Comparison of ENCODE assay signal across 1 mouse cellular context in the genomic region with DNA sequence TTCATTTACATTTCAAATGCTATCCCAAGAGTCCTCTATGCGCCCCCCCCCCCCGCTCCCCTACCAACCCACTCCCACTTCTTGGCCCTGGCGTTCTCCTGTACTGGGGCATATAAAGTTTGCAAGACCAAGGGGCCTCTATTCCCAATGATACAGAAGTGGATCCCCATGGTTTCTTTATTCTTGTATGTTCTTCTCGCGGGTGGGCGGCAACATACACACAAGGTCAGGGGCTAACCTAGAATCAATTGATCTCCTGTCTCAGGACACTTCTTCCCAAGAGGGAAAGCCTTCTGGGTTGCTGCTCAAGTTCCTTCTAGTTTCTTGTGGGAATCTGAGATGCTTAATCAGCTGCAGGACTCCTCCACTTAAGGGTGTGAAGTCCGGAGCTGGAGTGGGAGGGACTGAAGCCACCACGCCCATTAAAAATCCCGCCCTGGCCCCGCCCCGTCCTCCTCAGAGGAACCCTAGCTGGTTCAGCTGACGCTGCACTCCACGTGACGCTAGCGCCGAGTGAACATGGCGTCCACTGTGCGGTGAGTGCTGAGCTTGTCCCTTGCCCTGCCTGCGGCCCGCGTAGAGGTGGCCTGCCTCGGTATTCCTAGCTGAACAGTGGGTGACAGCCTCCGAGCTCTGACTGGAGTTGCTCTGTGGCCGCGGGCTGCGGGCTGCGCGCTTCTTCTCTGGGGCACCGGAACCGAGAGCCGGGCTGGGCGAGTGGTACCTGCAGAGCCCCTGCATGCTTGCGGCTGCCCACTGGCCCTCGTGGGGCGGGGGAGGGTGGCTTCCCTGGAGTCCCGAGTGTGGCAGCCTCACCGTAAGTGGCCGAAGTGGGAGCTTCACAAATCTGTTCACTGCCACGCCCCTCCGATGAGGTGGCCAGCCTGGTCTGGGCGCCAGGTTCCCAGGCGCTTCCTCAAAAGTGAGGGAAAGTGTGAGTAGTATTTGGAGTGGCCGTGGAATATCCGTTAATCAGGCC.
TF ChIP-seq lines count a peak whose summit lies in the region.

A gene (plus strand): TSS at position 461 of the 979 bp plus-strand sequence.

TF ChIP-seq in MEL, 35 proteins besides CTCF, POLR2A, EP300 and RAD21 (continued from another document):
- no peak; the same call in 1 of the 2 replicates for TF ChIP-seq TCF12 (IDR thresholded peaks at IDR 0.05; ENCODE audit: low read depth, low read length)
- no peak for TF ChIP-seq POLR2AphosphoS2 (IDR thresholded peaks at IDR 0.05; ENCODE audit: low read length)
- TF ChIP-seq ELF1 (IDR thresholded peaks at IDR 0.05; ENCODE audit: low read depth, low read length) = no peak
- TF ChIP-seq MAFK (IDR thresholded peaks at IDR 0.05; ENCODE audit: borderline replicate concordance, low read depth, low read length) = no peak
- no peak for TF ChIP-seq MEF2A (IDR thresholded peaks at IDR 0.05; ENCODE audit: extremely low read depth, insufficient replicate concordance, low read depth, low read length, poor library complexity, severe bottlenecking)
- no peak for TF ChIP-seq SMC3 (IDR thresholded peaks at IDR 0.05; ENCODE audit: low read depth, low read length)
- no peak for TF ChIP-seq RCOR1 (IDR thresholded peaks at IDR 0.05; ENCODE audit: low read depth, low read length)
- TF ChIP-seq GATA1 (IDR thresholded peaks at IDR 0.05; ENCODE audit: low read depth, low read length) = no peak
